Mouse (Mus musculus) spleen, adult 2 months (tissue): ENCODE measurements around the gene Jup. TPM values are rescaled to one million over a fixed set of nuclear protein-coding genes. Genes with fewer than 3 reads are reported as not detected.
"Not testable (repeated sequence)": the region's sequence is repeated elsewhere in the genome, so short reads cannot be mapped to it uniquely, and the experiment has no call there.

Experiments used
- DNase-seq, 2 experiments: peaks; one replicate each; pipeline versions ENCODE4 v3.0.0 to v3.0.0-alpha.2; 2012 to 2021; ENCODE audit warnings: low spot score in 2 of 2, low read depth in 1 of 2
- H3K27ac ChIP-seq: fragments of 200-500 bp; 2 replicates; pipeline ENCODE4 v1.5.1; 2012; ENCODE audit warnings: low read length, inconsistent platforms; ENCODE audit not compliant: insufficient read depth
- H3K27me3 ChIP-seq: fragments of 200-500 bp; 2 replicates; pipeline ENCODE4 v1.6.1; 2012; ENCODE audit warnings: mild to moderate bottlenecking, moderate library complexity, low read length, inconsistent platforms; ENCODE audit not compliant: control insufficient read depth, insufficient read depth
- H3K36me3 ChIP-seq: fragments of 200-500 bp; 2 replicates; pipeline ENCODE4 v1.6.1; 2012; ENCODE audit warnings: mild to moderate bottlenecking, low read length, inconsistent platforms; ENCODE audit not compliant: control insufficient read depth, insufficient read depth
- H3K4me1 ChIP-seq: fragments of 200-500 bp; 2 replicates; pipeline ENCODE4 v1.6.1; 2011; ENCODE audit warnings: inconsistent platforms; ENCODE audit not compliant: control insufficient read depth, insufficient read depth, insufficient read length
- H3K4me3 ChIP-seq: fragments of 200-500 bp; 2 replicates; pipeline ENCODE4 v1.5.1; 2011; ENCODE audit warnings: mild to moderate bottlenecking, inconsistent platforms; ENCODE audit not compliant: insufficient read depth, insufficient read length; ENCODE audit errors: extremely low read depth
- CTCF ChIP-seq: fragments of 200-500 bp; IDR thresholded peaks from 2 replicates; pipeline ENCODE4 v1.5.1; 2011; ENCODE audit warnings: mild to moderate bottlenecking, inconsistent platforms; ENCODE audit not compliant: insufficient read depth, insufficient read length, insufficient replicate concordance; ENCODE audit errors: extremely low read depth
- POLR2A ChIP-seq: fragments of 200-500 bp; IDR thresholded peaks from 2 replicates; pipeline ENCODE4 v1.6.1; 2011; ENCODE audit warnings: low read depth, low read length, inconsistent platforms
- WGBS: fragments of 180-500 bp; shearing (Covaris S2); methylation state at CpG from one replicate; pipeline ENCODE4 v1.1.7; 2018; 5-methylcytosine and 5-hydroxymethylcytosine counted together
- polyA plus RNA-seq: library from polyadenylated mRNA; depleted of rRNA; stranded (reverse); fragments of >200 nt; gene quantifications from 2 replicates; pipeline ENCODE4 v1.2.3, GENCODE M21; 2012

The Jup gene
- polyA plus RNA-seq, 1 experiment, result 84.5 TPM

GRCm38 (mm10) chr11:100369822-100370221, 27.7 kb downstream of the Jup start:
- H3K27ac ChIP-seq, result no peak overlapping the region
- H3K27me3 ChIP-seq, result no peaks in the 10 kb centered on the region
- H3K4me3 ChIP-seq, result no peak overlapping the region
- TF ChIP-seq POLR2A, result no peak
- TF ChIP-seq CTCF, result no peak
- H3K4me1 ChIP-seq, result no peaks in the 10 kb centered on the region
- WGBS, result 57% methylated on average over 8 of the region's 8 CpGs
- no peak for DNase-seq
- H3K36me3 ChIP-seq, result no peaks in the 10 kb centered on the region

GRCm38 (mm10) chr11:100369145-100369544, 28.4 kb downstream of the Jup start:
- DNase-seq, result no peak
- H3K36me3 ChIP-seq, result no peaks in the 10 kb centered on the region
- 80% methylated on average over 7 of the region's 7 CpGs for WGBS
- H3K4me1 ChIP-seq, result no peaks in the 10 kb centered on the region
- no peaks in the 10 kb centered on the region for H3K27me3 ChIP-seq
- TF ChIP-seq CTCF, result no peak
- TF ChIP-seq POLR2A, result no peak
- no peak overlapping the region for H3K27ac ChIP-seq
- H3K4me3 ChIP-seq, result no peak overlapping the region

GRCm38 (mm10) chr11:100362979-100363562, 34.5 kb downstream of the Jup start:
- no peak overlapping the region for H3K27ac ChIP-seq
- DNase-seq, result peak in 1 of 2 experiments; percentile 50
- no peaks in the 10 kb centered on the region for H3K4me1 ChIP-seq
- H3K36me3 ChIP-seq, result no peaks in the 10 kb centered on the region
- 19% methylated on average over 12 of the region's 12 CpGs for WGBS
- no peak overlapping the region for H3K4me3 ChIP-seq
- no peaks in the 10 kb centered on the region for H3K27me3 ChIP-seq
- TF ChIP-seq POLR2A (no peak), CTCF (peak; percentile 63; the same call in 1 of the 2 replicates)

- no peaks in the 10 kb centered on the region for H3K4me1 ChIP-seq
- H3K27me3 ChIP-seq, result no peaks in the 10 kb centered on the region
- no peak overlapping the region for H3K4me3 ChIP-seq
- WGBS, result 10% methylated on average over 8 of the region's 8 CpGs
- DNase-seq, result peak; percentile 36 to 70
- no peak overlapping the region for H3K27ac ChIP-seq
- H3K36me3 ChIP-seq, result no peaks in the 10 kb centered on the region
- peak; percentile 82; the same call in 1 of the 2 replicates for TF ChIP-seq CTCF
- TF ChIP-seq POLR2A, result no peak
These were observed 35.2 kb downstream of the Jup start for GRCm38 (mm10) chr11:100362209-100362978.

GRCm38 (mm10) chr11:100361059-100361458, 36.5 kb downstream of the Jup start:
- H3K4me1 ChIP-seq, H3K27me3 ChIP-seq, H3K27ac ChIP-seq, DNase-seq, H3K4me3 ChIP-seq, H3K36me3 ChIP-seq: not testable (repeated sequence)
- WGBS, result no CpG with 5 or more reads among the region's 13 CpGs

- no peak for TF ChIP-seq POLR2A
- no peak for TF ChIP-seq CTCF
- 53% methylated on average over 6 of the region's 6 CpGs for WGBS
- peaks cover 9% of the 10 kb centered on the region for H3K27me3 ChIP-seq
- no peak overlapping the region for H3K4me3 ChIP-seq
- H3K36me3 ChIP-seq, result no peaks in the 10 kb centered on the region
- no peaks in the 10 kb centered on the region for H3K4me1 ChIP-seq
- DNase-seq, result no peak
- no peak overlapping the region for H3K27ac ChIP-seq
These were observed 37.4 kb downstream of the Jup start for GRCm38 (mm10) chr11:100360175-100360574.

GRCm38 (mm10) chr11:100357408-100357807, 40.2 kb downstream of the Jup start:
- Histone ChIP-seq H3K36me3 (no peaks in the 10 kb centered on the region), H3K4me1 (no peaks in the 10 kb centered on the region; the same call in 1 of the 2 replicates), H3K27ac (no peak overlapping the region), H3K4me3 (no peak overlapping the region), H3K27me3 (peaks cover 11% of the 10 kb centered on the region)
- no peak for DNase-seq
- 63% methylated on average over 5 of the region's 5 CpGs for WGBS
- TF ChIP-seq POLR2A, result no peak
- no peak for TF ChIP-seq CTCF
